Mouse (Mus musculus): ENCODE data around the gene 4930583I09Rik. TPM values are rescaled to one million over a fixed set of nuclear protein-coding genes. Genes with fewer than 3 reads are reported as not detected.

4930583I09Rik gene
- polyA plus RNA-seq, 1 experiment from 2014 or later: not detected

- H3K4me2 ChIP-seq: no peak overlapping the region
- ATAC-seq (ENCODE audit: insufficient number of reproducible peaks, low FRiP score): 0 out of 2 replicates have a peak, but pooled peaks have one; percentile 15
- H3K27me3 ChIP-seq (replicated peaks): peaks cover 22% of the 10 kb centered on the region
- H3K36me3 ChIP-seq: no peaks in the 10 kb centered on the region
- WGBS: 40% methylated on average over 11 of the region's 11 CpGs
- no peak overlapping the region for H3K4me3 ChIP-seq
- no peak overlapping the region for H3K27ac ChIP-seq (ENCODE audit: poor library complexity, severe bottlenecking)
- H3K4me1 ChIP-seq (replicated peaks): peaks cover 10% of the 10 kb centered on the region; the same call in 1 of the 2 replicates
- no peak overlapping the region for H3K9ac ChIP-seq
- H3K9me3 ChIP-seq (replicated peaks): 0 out of 2 replicates have a peak, but pooled peaks cover 3% of the 10 kb centered on the region
These were observed 33.5 kb downstream of the 4930583I09Rik start for GRCm38 (mm10) chr17:64802168-64802955.

GRCm38 (mm10) chr17:64792623-64793022 lies 43.2 kb downstream of the 4930583I09Rik start:
- H3K4me1 ChIP-seq (replicated peaks): peaks cover 12% of the 10 kb centered on the region
- WGBS: 39% methylated on average over 5 of the region's 5 CpGs
- H3K27me3 ChIP-seq (replicated peaks): 0 out of 2 replicates have a peak, but pooled peaks cover 3% of the 10 kb centered on the region
- H3K9me3 ChIP-seq (replicated peaks): no peaks in the 10 kb centered on the region
- no peak overlapping the region for H3K4me2 ChIP-seq
- no peak overlapping the region for H3K9ac ChIP-seq
- ATAC-seq (ENCODE audit: insufficient number of reproducible peaks, low FRiP score): no peak
- no peak overlapping the region for H3K27ac ChIP-seq (ENCODE audit: poor library complexity, severe bottlenecking)
- no peak overlapping the region for H3K4me3 ChIP-seq
- H3K36me3 ChIP-seq: no peaks in the 10 kb centered on the region

GRCm38 (mm10) chr17:64792076-64792475 lies 43.8 kb downstream of the 4930583I09Rik start:
- H3K9ac ChIP-seq: no peak overlapping the region
- H3K4me1 ChIP-seq (replicated peaks): peaks cover 12% of the 10 kb centered on the region
- no peak overlapping the region for H3K4me3 ChIP-seq
- 0 out of 2 replicates have a peak, but pooled peaks cover 5% of the 10 kb centered on the region for H3K27me3 ChIP-seq (replicated peaks)
- no peak overlapping the region for H3K27ac ChIP-seq (ENCODE audit: poor library complexity, severe bottlenecking)
- no peaks in the 10 kb centered on the region for H3K9me3 ChIP-seq (replicated peaks)
- 67% methylated on average over 3 of the region's 3 CpGs for WGBS
- ATAC-seq (ENCODE audit: insufficient number of reproducible peaks, low FRiP score): no peak
- no peaks in the 10 kb centered on the region for H3K36me3 ChIP-seq
- H3K4me2 ChIP-seq: no peak overlapping the region

- peaks cover 12% of the 10 kb centered on the region for H3K4me1 ChIP-seq (replicated peaks)
- WGBS: 15% methylated on average over 3 of the region's 3 CpGs
- H3K27ac ChIP-seq (ENCODE audit: poor library complexity, severe bottlenecking): no peak overlapping the region
These were observed 46.7 kb downstream of the 4930583I09Rik start for GRCm38 (mm10) chr17:64789175-64789574.

GRCm38 (mm10) chr17:64788301-64788700 lies 47.6 kb downstream of the 4930583I09Rik start:
- Histone ChIP-seq H3K27ac (ENCODE audit: poor library complexity, severe bottlenecking) (no peak overlapping the region), H3K36me3 (no peaks in the 10 kb centered on the region), H3K4me1 (replicated peaks) (peaks cover 12% of the 10 kb centered on the region), H3K4me2 (no peak overlapping the region), H3K9me3 (replicated peaks) (no peaks in the 10 kb centered on the region), H3K27me3 (replicated peaks) (peaks cover 5% of the 10 kb centered on the region; the same call in 1 of the 2 replicates), H3K9ac (no peak overlapping the region), H3K4me3 (no peak overlapping the region)
- WGBS: 77% methylated on average over 13 of the region's 13 CpGs
- ATAC-seq (ENCODE audit: insufficient number of reproducible peaks, low FRiP score): no peak

More at GRCm38 (mm10) chr17:64789175-64789574, 46.7 kb downstream of the 4930583I09Rik start:
- Histone ChIP-seq H3K27me3 (replicated peaks) (0 out of 2 replicates have a peak, but pooled peaks cover 5% of the 10 kb centered on the region), H3K36me3 (no peaks in the 10 kb centered on the region), H3K9ac (no peak overlapping the region), H3K4me3 (no peak overlapping the region), H3K9me3 (replicated peaks) (no peaks in the 10 kb centered on the region), H3K4me2 (no peak overlapping the region)
- no peak; the same call in 1 of the 2 replicates for ATAC-seq (ENCODE audit: insufficient number of reproducible peaks, low FRiP score)

GRCm38 (mm10) chr17:64785961-64786360 lies 49.9 kb downstream of the 4930583I09Rik start:
- H3K27ac ChIP-seq (ENCODE audit: poor library complexity, severe bottlenecking): no peak overlapping the region
- no peak overlapping the region for H3K4me2 ChIP-seq
- ATAC-seq (ENCODE audit: insufficient number of reproducible peaks, low FRiP score): no peak
- no peaks in the 10 kb centered on the region for H3K9me3 ChIP-seq (replicated peaks)
- H3K36me3 ChIP-seq: no peaks in the 10 kb centered on the region
- WGBS: 18% methylated on average over 1 of the region's 1 CpGs
- H3K27me3 ChIP-seq (replicated peaks): peaks cover 2% of the 10 kb centered on the region; the same call in 1 of the 2 replicates
- H3K4me3 ChIP-seq: no peak overlapping the region
- no peak overlapping the region for H3K9ac ChIP-seq
- peaks cover 7% of the 10 kb centered on the region for H3K4me1 ChIP-seq (replicated peaks)

Other genes starting within 250 kb of the 4930583I09Rik start
- gene Man2a1, start 235.3 kb downstream of the 4930583I09Rik start, polyA plus RNA-seq (2016; fragmentation: Nextera tagmentation; extraction: Ambion mirVana): 5.3 and 7.2 TPM in 2 replicates

All from heart, embryonic 12.5 days (tissue).